Mouse (Mus musculus) E14TG2a.4 (cell line): ENCODE data around the gene Edem1.

Source experiments
- H3K27me3 ChIP-seq: 2 replicates; pipeline ENCODE4 v1.6.1; 2014; ENCODE audit warnings: low read length, control low read depth; ENCODE audit not compliant: insufficient read depth
- H3K36me3 ChIP-seq: 2 replicates; pipeline ENCODE4 v1.6.1; 2014; ENCODE audit warnings: low read length, control low read depth; ENCODE audit not compliant: insufficient read depth
- H3K4me1 ChIP-seq: replicated peaks from 2 replicates; pipeline ENCODE4 v1.6.1; 2014; ENCODE audit warnings: low read depth, low read length, control low read depth
- H3K4me3 ChIP-seq: replicated peaks from 2 replicates; pipeline ENCODE4 v1.5.1; 2014; ENCODE audit warnings: mild to moderate bottlenecking, low read length
- H3K9me3 ChIP-seq: 2 replicates; pipeline ENCODE4 v1.6.1; 2014; ENCODE audit warnings: low read length, control low read depth
- CTCF ChIP-seq: conservative IDR thresholded peaks from 2 replicates; pipeline ENCODE4 v1.5.1; 2014; ENCODE audit warnings: low read length
- NANOG ChIP-seq: IDR thresholded peaks from 2 replicates; pipeline ENCODE4 v1.6.1; 2014; ENCODE audit warnings: borderline replicate concordance, low read length, mixed read lengths
- POU5F1 ChIP-seq: IDR thresholded peaks from 2 replicates; pipeline ENCODE4 v1.6.1; 2014; ENCODE audit warnings: low read length, borderline replicate concordance

The Edem1 gene

GRCm38 (mm10) chr6:108828234-108828868 is at the start of gene Edem1:
Gene Edem1, plus strand, starts transcription at chr6:108828641.
- Histone ChIP-seq H3K4me1 (peaks cover 22% of the 10 kb centered on the region), H3K4me3 (peak within 1 kb of the TSS; percentile 97), H3K36me3 (peaks cover 27% of the 10 kb centered on the region), H3K9me3 (no peaks in the 10 kb centered on the region), H3K27me3 (peaks cover 11% of the 10 kb centered on the region)
- TF ChIP-seq CTCF, result no peak
- no peak for TF ChIP-seq POU5F1
- TF ChIP-seq NANOG, result no peak

GRCm38 (mm10) chr6:108781865-108782264 is 46.6 kb upstream of the Edem1 start:
- Histone ChIP-seq H3K9me3 (no peaks in the 10 kb centered on the region), H3K4me3 (no peak overlapping the region), H3K4me1 (peaks cover 35% of the 10 kb centered on the region), H3K27me3 (peaks cover 3% of the 10 kb centered on the region; the same call in 1 of the 2 replicates), H3K36me3 (no peaks in the 10 kb centered on the region)
- TF ChIP-seq POU5F1 (no peak), NANOG (no peak), CTCF (no peak)

GRCm38 (mm10) chr6:108782526-108783183 is 45.8 kb upstream of the Edem1 start, which contains the start of gene Arl8b:
Gene Arl8b, plus strand, starts transcription at chr6:108783099.
- Histone ChIP-seq H3K4me3 (peak within 1 kb of the TSS; percentile 99), H3K4me1 (peaks cover 34% of the 10 kb centered on the region), H3K9me3 (no peaks in the 10 kb centered on the region), H3K27me3 (peaks cover 3% of the 10 kb centered on the region; the same call in 1 of the 2 replicates), H3K36me3 (no peaks in the 10 kb centered on the region)
- TF ChIP-seq CTCF (0 out of 2 replicates have a peak, but pooled peaks have one; percentile 12), POU5F1 (no peak)

GRCm38 (mm10) chr6:108783184-108783881 is 45.1 kb upstream of the Edem1 start:
- Histone ChIP-seq H3K4me3 (peak overlapping the region; percentile 99), H3K27me3 (peaks cover 3% of the 10 kb centered on the region; the same call in 1 of the 2 replicates), H3K9me3 (no peaks in the 10 kb centered on the region), H3K36me3 (no peaks in the 10 kb centered on the region), H3K4me1 (peaks cover 35% of the 10 kb centered on the region)
- TF ChIP-seq CTCF, result no peak
- TF ChIP-seq NANOG, result no peak
- TF ChIP-seq POU5F1, result no peak

GRCm38 (mm10) chr6:108784056-108784455 is 44.4 kb upstream of the Edem1 start:
- Histone ChIP-seq H3K36me3 (peaks cover 5% of the 10 kb centered on the region; the same call in 1 of the 2 replicates), H3K4me3 (peak overlapping the region; percentile 99), H3K9me3 (no peaks in the 10 kb centered on the region), H3K27me3 (peaks cover 3% of the 10 kb centered on the region; the same call in 1 of the 2 replicates), H3K4me1 (peaks cover 40% of the 10 kb centered on the region)
- TF ChIP-seq NANOG (no peak), POU5F1 (no peak), CTCF (no peak)

- TF ChIP-seq CTCF (no peak), POU5F1 (no peak), NANOG (no peak)
- H3K4me1 ChIP-seq, result peaks cover 40% of the 10 kb centered on the region
- H3K36me3 ChIP-seq, result peaks cover 8% of the 10 kb centered on the region; the same call in 1 of the 2 replicates
- H3K9me3 ChIP-seq, result no peaks in the 10 kb centered on the region
- H3K27me3 ChIP-seq, result peaks cover 3% of the 10 kb centered on the region; the same call in 1 of the 2 replicates
- H3K4me3 ChIP-seq, result peak overlapping the region; percentile 99
Observed at GRCm38 (mm10) chr6:108784796-108785195, 43.6 kb upstream of the Edem1 start.

- TF ChIP-seq CTCF (no peak), NANOG (no peak), POU5F1 (no peak)
- peaks cover 40% of the 10 kb centered on the region for H3K4me1 ChIP-seq
Observed at GRCm38 (mm10) chr6:108785551-108785950, 42.9 kb upstream of the Edem1 start.

GRCm38 (mm10) chr6:108791498-108791897 is 36.9 kb upstream of the Edem1 start:
- TF ChIP-seq NANOG, result no peak
- TF ChIP-seq POU5F1, result no peak
- no peak for TF ChIP-seq CTCF
- Histone ChIP-seq H3K4me1 (peaks cover 26% of the 10 kb centered on the region), H3K36me3 (peaks cover 8% of the 10 kb centered on the region; the same call in 1 of the 2 replicates)

More at GRCm38 (mm10) chr6:108785551-108785950, 42.9 kb upstream of the Edem1 start:
- Histone ChIP-seq H3K4me3 (no peak overlapping the region), H3K36me3 (peaks cover 8% of the 10 kb centered on the region; the same call in 1 of the 2 replicates), H3K9me3 (no peaks in the 10 kb centered on the region), H3K27me3 (peaks cover 3% of the 10 kb centered on the region; the same call in 1 of the 2 replicates)

More at GRCm38 (mm10) chr6:108791498-108791897, 36.9 kb upstream of the Edem1 start:
- no peaks in the 10 kb centered on the region for H3K27me3 ChIP-seq
- no peak overlapping the region for H3K4me3 ChIP-seq
- no peaks in the 10 kb centered on the region for H3K9me3 ChIP-seq
